Mouse (Mus musculus): ENCODE data around the gene Slc6a11. TPM values are rescaled to one million over a fixed set of nuclear protein-coding genes. Genes with fewer than 3 reads are reported as not detected.

Slc6a11 gene
- polyA plus RNA-seq, 1 experiment from 2014 or later, result not detected

GRCm38 (mm10) chr6:114101923-114102322 is 29.1 kb upstream of the Slc6a11 start:
- Histone ChIP-seq H3K27ac (ENCODE audit: low read length) (no peak overlapping the region), H3K9ac (replicated peaks; ENCODE audit: low read depth) (no peak overlapping the region), H3K9me3 (ENCODE audit: low read length) (no peaks in the 10 kb centered on the region), H3K4me3 (ENCODE audit: low read depth, low read length) (no peak overlapping the region), H3K27me3 (replicated peaks; ENCODE audit: insufficient read depth, low read length) (no peaks in the 10 kb centered on the region), H3K4me2 (replicated peaks; ENCODE audit: low read depth, low read length) (no peak overlapping the region), H3K36me3 (ENCODE audit: insufficient read depth, low read length) (no peaks in the 10 kb centered on the region), H3K4me1 (ENCODE audit: insufficient read depth, low read depth, low read length) (no peaks in the 10 kb centered on the region)
- 70% methylated on average over 8 of the region's 8 CpGs for WGBS
- DNase-seq (ENCODE audit: low spot score) (no peak), ATAC-seq (no peak)
- TF ChIP-seq CTCF (IDR thresholded peaks at IDR 0.05), result no peak
- TF ChIP-seq EP300 (IDR thresholded peaks at IDR 0.05), result no peak

- Histone ChIP-seq H3K4me3 (ENCODE audit: low read depth, low read length) (no peak overlapping the region), H3K9ac (replicated peaks; ENCODE audit: low read depth) (no peak overlapping the region), H3K27me3 (replicated peaks; ENCODE audit: insufficient read depth, low read length) (no peaks in the 10 kb centered on the region), H3K4me1 (ENCODE audit: insufficient read depth, low read depth, low read length) (no peaks in the 10 kb centered on the region), H3K4me2 (replicated peaks; ENCODE audit: low read depth, low read length) (no peak overlapping the region), H3K27ac (ENCODE audit: low read length) (no peak overlapping the region), H3K9me3 (ENCODE audit: low read length) (no peaks in the 10 kb centered on the region), H3K36me3 (ENCODE audit: insufficient read depth, low read length) (no peaks in the 10 kb centered on the region)
- no peak for ATAC-seq
- DNase-seq (ENCODE audit: low spot score), result no peak
- TF ChIP-seq EP300 (IDR thresholded peaks at IDR 0.05) (no peak), CTCF (IDR thresholded peaks at IDR 0.05) (no peak)
- WGBS, result 83% methylated on average over 5 of the region's 5 CpGs
Observed at GRCm38 (mm10) chr6:114119507-114119906, 11.5 kb upstream of the Slc6a11 start.

GRCm38 (mm10) chr6:114125530-114125929 is 5.5 kb upstream of the Slc6a11 start:
- no peak overlapping the region for H3K4me2 ChIP-seq (replicated peaks; ENCODE audit: low read depth, low read length)
- DNase-seq (ENCODE audit: low spot score) (no peak), ATAC-seq (no peak)
- no peaks in the 10 kb centered on the region for H3K36me3 ChIP-seq (ENCODE audit: insufficient read depth, low read length)
- H3K9me3 ChIP-seq (ENCODE audit: low read length), result no peaks in the 10 kb centered on the region
- TF ChIP-seq EP300 (IDR thresholded peaks at IDR 0.05) (no peak), CTCF (IDR thresholded peaks at IDR 0.05) (no peak)
- no peak overlapping the region for H3K27ac ChIP-seq (ENCODE audit: low read length)
- no peaks in the 10 kb centered on the region for H3K4me1 ChIP-seq (ENCODE audit: insufficient read depth, low read depth, low read length)
- 56% methylated on average over 5 of the region's 5 CpGs for WGBS
- no peak overlapping the region for H3K4me3 ChIP-seq (ENCODE audit: low read depth, low read length)
- no peak overlapping the region for H3K9ac ChIP-seq (replicated peaks; ENCODE audit: low read depth)
- peaks cover 9% of the 10 kb centered on the region; the same call in 1 of the 2 replicates for H3K27me3 ChIP-seq (replicated peaks; ENCODE audit: insufficient read depth, low read length)

DNA sequence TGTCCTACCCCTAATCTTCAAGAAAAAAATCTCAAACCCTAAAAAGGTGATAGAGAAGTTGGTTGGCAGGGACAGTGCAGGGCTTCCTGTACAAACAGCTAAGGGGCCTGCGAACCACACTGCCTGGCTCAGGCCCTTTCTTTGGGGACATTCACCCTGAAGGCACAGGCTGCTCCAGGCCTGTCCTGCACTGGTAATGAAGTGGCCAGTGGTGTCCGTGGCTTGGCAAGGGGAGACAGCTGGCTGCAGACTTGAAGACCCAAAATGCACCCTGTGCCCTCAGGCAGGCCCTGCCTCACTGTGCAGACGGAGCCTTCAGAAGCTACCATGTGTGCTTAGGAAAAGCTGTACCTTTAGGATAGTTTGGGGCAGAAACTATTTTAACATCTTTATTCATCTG is 1.4 kb downstream of the Slc6a11 start:
- no peak overlapping the region for H3K27ac ChIP-seq (ENCODE audit: low read length)
- H3K36me3 ChIP-seq (ENCODE audit: insufficient read depth, low read length), result no peaks in the 10 kb centered on the region
- H3K9ac ChIP-seq (replicated peaks; ENCODE audit: low read depth), result no peak overlapping the region
- H3K4me1 ChIP-seq (ENCODE audit: insufficient read depth, low read depth, low read length), result no peaks in the 10 kb centered on the region
- TF ChIP-seq CTCF (IDR thresholded peaks at IDR 0.05), result no peak
- TF ChIP-seq EP300 (IDR thresholded peaks at IDR 0.05), result no peak
- no peaks in the 10 kb centered on the region for H3K9me3 ChIP-seq (ENCODE audit: low read length)
- 78% methylated on average over 3 of the region's 3 CpGs for WGBS
- no peak overlapping the region for H3K4me3 ChIP-seq (ENCODE audit: low read depth, low read length)
- H3K4me2 ChIP-seq (replicated peaks; ENCODE audit: low read depth, low read length), result no peak overlapping the region
- peaks cover 24% of the 10 kb centered on the region for H3K27me3 ChIP-seq (replicated peaks; ENCODE audit: insufficient read depth, low read length)
- DNase-seq (ENCODE audit: low spot score) (no peak), ATAC-seq (no peak)

GRCm38 (mm10) chr6:114132916-114133315 is 1.9 kb downstream of the Slc6a11 start:
- no peak overlapping the region for H3K27ac ChIP-seq (ENCODE audit: low read length)
- H3K4me2 ChIP-seq (replicated peaks; ENCODE audit: low read depth, low read length), result no peak overlapping the region
- no peak for DNase-seq (ENCODE audit: low spot score)
- ATAC-seq, result no peak
- H3K9me3 ChIP-seq (ENCODE audit: low read length), result no peaks in the 10 kb centered on the region
- peaks cover 24% of the 10 kb centered on the region for H3K27me3 ChIP-seq (replicated peaks; ENCODE audit: insufficient read depth, low read length)
- no peaks in the 10 kb centered on the region for H3K4me1 ChIP-seq (ENCODE audit: insufficient read depth, low read depth, low read length)
- no peak overlapping the region for H3K9ac ChIP-seq (replicated peaks; ENCODE audit: low read depth)
- 74% methylated on average over 8 of the region's 8 CpGs for WGBS
- H3K4me3 ChIP-seq (ENCODE audit: low read depth, low read length), result no peak overlapping the region
- no peaks in the 10 kb centered on the region for H3K36me3 ChIP-seq (ENCODE audit: insufficient read depth, low read length)
- TF ChIP-seq CTCF (IDR thresholded peaks at IDR 0.05), result no peak
- no peak for TF ChIP-seq EP300 (IDR thresholded peaks at IDR 0.05)

DNA sequence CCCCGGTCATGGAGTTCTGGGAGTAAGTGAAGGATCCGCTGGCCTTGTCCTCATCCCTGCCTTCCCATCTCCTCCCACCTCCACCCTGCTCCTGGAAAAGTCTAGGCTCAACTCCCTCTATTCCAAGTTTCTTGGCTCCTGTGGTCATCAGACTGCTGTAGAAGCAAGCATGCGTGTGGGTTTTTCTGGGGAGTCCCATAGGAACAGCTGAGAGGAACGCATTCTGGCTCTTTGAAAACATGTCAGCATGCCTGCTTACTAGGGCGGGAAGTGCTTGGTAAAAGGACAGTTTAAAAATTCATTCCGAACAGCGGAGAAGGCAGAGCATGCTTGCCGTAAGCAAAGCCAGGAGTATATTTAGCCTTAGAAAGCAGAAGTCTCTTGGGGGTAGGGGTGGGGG is 7.9 kb downstream of the Slc6a11 start:
- WGBS, result 77% methylated on average over 8 of the region's 8 CpGs
- Histone ChIP-seq H3K4me3 (ENCODE audit: low read depth, low read length) (no peak overlapping the region), H3K4me2 (replicated peaks; ENCODE audit: low read depth, low read length) (no peak overlapping the region), H3K9me3 (ENCODE audit: low read length) (no peaks in the 10 kb centered on the region), H3K9ac (replicated peaks; ENCODE audit: low read depth) (no peak overlapping the region), H3K27ac (ENCODE audit: low read length) (no peak overlapping the region), H3K27me3 (replicated peaks; ENCODE audit: insufficient read depth, low read length) (no peaks in the 10 kb centered on the region), H3K36me3 (ENCODE audit: insufficient read depth, low read length) (no peaks in the 10 kb centered on the region), H3K4me1 (ENCODE audit: insufficient read depth, low read depth, low read length) (no peaks in the 10 kb centered on the region)
- no peak for TF ChIP-seq EP300 (IDR thresholded peaks at IDR 0.05)
- no peak for TF ChIP-seq CTCF (IDR thresholded peaks at IDR 0.05)
- no peak for DNase-seq (ENCODE audit: low spot score)
- ATAC-seq, result no peak

DNA sequence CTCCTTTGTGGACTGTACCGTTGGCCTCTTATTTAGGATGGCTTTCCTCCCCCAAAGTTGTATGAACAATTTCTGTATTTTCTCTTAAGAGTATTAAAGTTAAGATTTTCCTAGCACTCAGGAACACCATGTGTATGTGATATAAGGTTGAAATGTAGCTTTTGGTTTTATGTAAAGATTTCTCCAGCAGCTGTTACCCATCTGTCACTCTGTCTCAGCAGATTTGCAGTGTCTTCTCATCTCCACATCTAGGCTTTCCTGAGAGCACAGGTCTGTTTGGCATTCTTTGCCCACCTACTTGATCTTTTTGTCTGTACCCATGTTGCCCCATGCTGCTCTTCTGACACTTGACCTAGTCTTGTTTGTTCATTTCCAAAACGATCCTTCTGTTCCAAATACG is 10.4 kb downstream of the Slc6a11 start:
- Histone ChIP-seq H3K27ac (ENCODE audit: low read length) (no peak overlapping the region), H3K4me3 (ENCODE audit: low read depth, low read length) (no peak overlapping the region), H3K9ac (replicated peaks; ENCODE audit: low read depth) (no peak overlapping the region), H3K4me1 (ENCODE audit: insufficient read depth, low read depth, low read length) (no peaks in the 10 kb centered on the region), H3K4me2 (replicated peaks; ENCODE audit: low read depth, low read length) (no peak overlapping the region), H3K27me3 (replicated peaks; ENCODE audit: insufficient read depth, low read length) (no peaks in the 10 kb centered on the region), H3K36me3 (ENCODE audit: insufficient read depth, low read length) (no peaks in the 10 kb centered on the region), H3K9me3 (ENCODE audit: low read length) (no peaks in the 10 kb centered on the region)
- no peak for TF ChIP-seq CTCF (IDR thresholded peaks at IDR 0.05)
- TF ChIP-seq EP300 (IDR thresholded peaks at IDR 0.05), result no peak
- WGBS, result 49% methylated on average over 3 of the region's 3 CpGs
- ATAC-seq (no peak), DNase-seq (ENCODE audit: low spot score) (no peak)

Measured in lung, postnatal 0 days (tissue).